Mouse (Mus musculus) liver, postnatal 0 days (tissue): Measurements from ENCODE around the gene Adamts13. TPM values are rescaled to one million over a fixed set of nuclear protein-coding genes. Genes with fewer than 3 reads are reported as not detected.
A peak's percentile ranks its signal among the peaks of the same experiment; 100 is the strongest.

ENCODE experiments used
- ATAC-seq: fragments of 200-750 bp; cut with Nextera tagmentation; 2 replicates; pipeline ENCODE4 v1.8.0; 2017; ENCODE audit warnings: mild to moderate bottlenecking, moderate library complexity
- DNase-seq: peaks from one replicate; pipeline ENCODE4 v3.0.0-alpha.2; 2016
- H3K27ac ChIP-seq: fragments of 300-500 bp; sonication (generic); 2 replicates; pipeline ENCODE4 v1.5.1; 2014; ENCODE audit warnings: antibody characterized with exemption, moderate library complexity, mild to moderate bottlenecking, low read depth
- H3K27me3 ChIP-seq: fragments of 300-500 bp; sonication (generic); 2 replicates; pipeline ENCODE4 v1.6.1; 2014; ENCODE audit warnings: low read length, control low read depth, mixed read lengths; ENCODE audit not compliant: insufficient read depth
- H3K36me3 ChIP-seq: fragments of 300-500 bp; sonication (generic); replicated peaks from 2 replicates; pipeline ENCODE4 v1.6.1; 2014; ENCODE audit warnings: mild to moderate bottlenecking, control low read depth, low read length, moderate library complexity, mixed read lengths; ENCODE audit not compliant: insufficient read depth
- H3K4me1 ChIP-seq: fragments of 300-500 bp; sonication (generic); 2 replicates; pipeline ENCODE4 v1.6.1; 2014; ENCODE audit warnings: antibody characterized with exemption, mild to moderate bottlenecking, control low read depth; ENCODE audit not compliant: insufficient read depth
- H3K4me2 ChIP-seq: fragments of 300-500 bp; sonication (generic); 2 replicates; pipeline ENCODE4 v1.6.1; 2014; ENCODE audit warnings: low read depth, mild to moderate bottlenecking, low read length, moderate library complexity, mixed read lengths
- H3K4me3 ChIP-seq: fragments of 300-500 bp; sonication (generic); 2 replicates; pipeline ENCODE4 v1.5.1; 2014; ENCODE audit warnings: low read depth, low read length
- H3K9ac ChIP-seq: fragments of 300-500 bp; sonication (generic); replicated peaks from 2 replicates; pipeline ENCODE4 v1.6.1; 2014; ENCODE audit warnings: mild to moderate bottlenecking, moderate library complexity
- H3K9me3 ChIP-seq: fragments of 300-500 bp; sonication (generic); 2 replicates; pipeline ENCODE4 v1.6.1; 2016; ENCODE audit warnings: mild to moderate bottlenecking, control low read depth, low read length, mixed read lengths
- CTCF ChIP-seq: sonication (generic); IDR thresholded peaks from 2 replicates; pipeline ENCODE4 v1.5.1; 2016; ENCODE audit warnings: antibody characterized with exemption, low read depth
- EP300 ChIP-seq: IDR thresholded peaks from 2 replicates; pipeline ENCODE4 v1.6.1; 2016; ENCODE audit warnings: antibody characterized with exemption, low read depth, mild to moderate bottlenecking
- WGBS: fragments of 180-500 bp; shearing (Covaris S2); extraction: QIAGEN DNeasy Blood & Tissue Kit; methylation state at CpG from one replicate; pipeline ENCODE4 v1.1.7; 2014; ENCODE audit not compliant: insufficient replicate concordance; 5-methylcytosine and 5-hydroxymethylcytosine counted together
- polyA plus RNA-seq: library from polyadenylated mRNA; unstranded; fragments of >200 nt; fragmentation: Nextera tagmentation; extraction: Ambion mirVana; gene quantifications from 2 replicates; pipeline ENCODE4 v1.2.1, GENCODE M21; 2015

Gene Adamts13
- polyA plus RNA-seq, 1 experiment from 2014 or later: 1.9 TPM

DNA sequence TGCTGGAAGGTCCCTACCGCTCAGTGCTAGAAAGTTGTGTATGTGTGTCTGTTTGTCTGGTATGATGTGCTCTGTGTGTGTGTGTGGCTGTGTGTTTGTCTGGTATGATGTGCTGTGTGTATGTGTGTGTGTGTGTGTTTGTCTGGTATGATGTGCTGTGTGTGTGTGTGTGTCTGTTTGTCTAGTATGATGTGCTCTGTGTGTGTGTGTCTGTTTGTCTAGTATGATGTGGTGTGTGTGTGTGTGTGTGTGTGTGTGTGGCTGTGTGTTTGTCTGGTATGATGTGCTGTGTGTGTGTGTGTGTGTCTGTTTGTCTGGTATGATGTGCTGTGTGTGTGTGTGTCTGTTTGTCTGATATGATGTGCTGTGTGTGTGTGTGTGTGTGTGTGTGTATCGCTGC lies 46.3 kb downstream of the Adamts13 start:
- no peak overlapping the region for H3K4me2 ChIP-seq
- H3K27me3 ChIP-seq: no peaks in the 10 kb centered on the region
- DNase-seq (no peak), ATAC-seq (no peak)
- H3K4me1 ChIP-seq: no peaks in the 10 kb centered on the region
- no peak overlapping the region for H3K9ac ChIP-seq
- no peak overlapping the region for H3K27ac ChIP-seq
- H3K36me3 ChIP-seq: peaks cover 19% of the 10 kb centered on the region
- 86% methylated on average over 2 of the region's 2 CpGs for WGBS
- H3K9me3 ChIP-seq: no peaks in the 10 kb centered on the region
- TF ChIP-seq CTCF (no peak), EP300 (no peak)
- no peak overlapping the region for H3K4me3 ChIP-seq

DNA sequence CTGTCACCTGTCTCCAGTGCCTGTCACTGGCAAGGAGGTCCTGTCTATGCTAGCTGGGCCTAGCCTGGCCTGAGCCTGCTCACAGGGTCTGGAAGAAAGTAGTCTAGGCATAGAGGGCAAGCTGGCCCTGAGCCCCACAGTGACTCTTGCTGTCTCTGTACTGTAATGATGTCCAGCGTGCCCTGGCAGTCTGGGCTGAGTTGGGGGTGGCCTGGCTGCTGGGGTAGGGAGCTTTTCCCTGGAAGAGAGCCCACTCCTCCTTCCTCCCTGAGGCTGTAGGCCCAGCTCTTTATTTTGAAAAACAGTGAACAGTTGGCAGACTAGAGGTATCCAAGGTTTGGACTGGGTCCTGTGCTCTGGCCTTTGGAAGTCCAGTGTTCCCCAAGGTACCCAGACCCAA lies 47.9 kb downstream of the Adamts13 start:
- H3K27ac ChIP-seq: no peak overlapping the region
- WGBS: 78% methylated on average over 1 of the region's 1 CpGs
- no peak for ATAC-seq
- H3K36me3 ChIP-seq: peaks cover 6% of the 10 kb centered on the region
- H3K9me3 ChIP-seq: no peaks in the 10 kb centered on the region
- H3K9ac ChIP-seq: no peak overlapping the region
- TF ChIP-seq CTCF: no peak
- TF ChIP-seq EP300: no peak
- H3K4me3 ChIP-seq: no peak overlapping the region
- H3K4me1 ChIP-seq: peaks cover 9% of the 10 kb centered on the region; the same call in 1 of the 2 replicates
- no peaks in the 10 kb centered on the region for H3K27me3 ChIP-seq
- no peak for DNase-seq
- no peak overlapping the region for H3K4me2 ChIP-seq

DNA sequence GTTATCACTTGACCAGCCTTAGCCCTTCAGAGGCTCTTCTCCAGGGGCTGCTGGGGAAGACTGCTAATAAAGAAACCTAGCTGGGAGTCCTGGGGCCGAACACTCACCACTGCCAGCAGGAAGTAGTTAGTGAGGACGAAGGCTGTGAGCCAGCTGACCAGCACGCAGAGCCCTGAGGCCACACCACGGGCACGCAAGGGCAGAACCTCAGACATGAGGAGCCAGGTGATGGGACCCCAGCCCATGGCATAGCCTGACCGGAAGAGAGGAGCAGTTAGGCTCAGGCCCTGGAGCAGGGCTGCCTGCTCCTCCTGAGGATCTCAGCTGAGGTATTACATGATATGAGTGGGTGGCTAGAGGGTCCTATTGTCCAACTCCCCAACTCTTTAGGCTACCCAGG lies 49.4 kb downstream of the Adamts13 start:
- no peak overlapping the region for H3K27ac ChIP-seq
- no peaks in the 10 kb centered on the region for H3K27me3 ChIP-seq
- H3K4me2 ChIP-seq: no peak overlapping the region
- ATAC-seq (no peak), DNase-seq (no peak)
- no peak overlapping the region for H3K4me3 ChIP-seq
- TF ChIP-seq CTCF (no peak), EP300 (no peak)
- H3K36me3 ChIP-seq: no peaks in the 10 kb centered on the region; the same call in 1 of the 2 replicates
- peaks cover 11% of the 10 kb centered on the region for H3K4me1 ChIP-seq
- WGBS: 62% methylated on average over 6 of the region's 6 CpGs
- H3K9me3 ChIP-seq: no peaks in the 10 kb centered on the region
- H3K9ac ChIP-seq: no peak overlapping the region

DNA sequence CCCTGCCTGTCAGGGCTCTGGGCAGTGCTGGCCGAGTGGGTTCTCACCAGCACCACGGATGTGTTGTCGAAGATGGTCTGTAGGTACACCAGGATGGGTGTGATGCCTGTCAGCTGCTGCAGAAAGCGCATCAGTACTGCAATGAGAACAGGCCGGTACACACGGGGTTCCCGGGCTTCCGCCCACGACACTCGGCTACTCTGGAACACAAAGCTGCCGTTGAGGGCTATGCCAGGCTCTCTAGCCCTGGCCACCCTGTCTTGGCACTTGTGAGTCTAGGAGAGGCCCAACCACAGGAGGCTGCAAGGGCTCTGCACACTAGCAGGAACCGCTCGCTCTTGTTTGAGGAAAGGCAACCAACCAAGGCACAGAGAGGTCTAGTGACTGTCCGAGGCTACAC lies 50.9 kb downstream of the Adamts13 start:
- no peak overlapping the region for H3K4me2 ChIP-seq

DNA sequence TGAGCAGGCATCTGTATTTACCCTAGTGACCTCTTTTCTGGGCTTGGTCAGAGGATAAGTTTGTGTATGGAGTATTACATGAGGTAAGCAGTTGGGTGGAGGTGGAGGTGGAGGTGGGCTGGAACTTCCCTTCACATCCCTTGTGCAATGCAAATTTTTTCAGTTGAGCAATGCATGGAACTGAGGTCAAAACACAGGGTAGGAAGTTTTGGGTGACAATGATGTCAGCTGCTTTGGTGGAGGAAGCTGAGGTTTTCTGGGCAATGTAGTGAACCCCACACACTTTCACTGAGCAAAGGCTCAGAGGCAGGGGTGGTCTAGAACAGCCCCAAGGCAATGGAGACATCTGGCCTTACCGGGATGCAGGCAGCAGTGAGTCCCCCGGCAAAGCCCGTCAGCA lies 52.3 kb downstream of the Adamts13 start:
- no peak for TF ChIP-seq CTCF
- no peak for TF ChIP-seq EP300
- Histone ChIP-seq H3K27me3 (no peaks in the 10 kb centered on the region), H3K9ac (no peak overlapping the region), H3K4me1 (peaks cover 21% of the 10 kb centered on the region), H3K4me3 (no peak overlapping the region), H3K27ac (0 out of 2 replicates have a peak overlapping the region, but pooled peaks have one; percentile 6), H3K4me2 (no peak overlapping the region), H3K9me3 (no peaks in the 10 kb centered on the region), H3K36me3 (no peaks in the 10 kb centered on the region)
- WGBS: 46% methylated on average over 3 of the region's 3 CpGs
- peak; percentile 83 for ATAC-seq
- no peak for DNase-seq

More for the DNA sequence above, 50.9 kb downstream of the Adamts13 start:
- H3K9ac ChIP-seq: no peak overlapping the region
- ATAC-seq (no peak), DNase-seq (no peak)
- TF ChIP-seq EP300 (no peak), CTCF (no peak)
- H3K36me3 ChIP-seq: no peaks in the 10 kb centered on the region; the same call in 1 of the 2 replicates
- peaks cover 19% of the 10 kb centered on the region for H3K4me1 ChIP-seq
- H3K27me3 ChIP-seq: no peaks in the 10 kb centered on the region
- no peak overlapping the region for H3K27ac ChIP-seq
- H3K9me3 ChIP-seq: no peaks in the 10 kb centered on the region
- 71% methylated on average over 14 of the region's 14 CpGs for WGBS
- no peak overlapping the region for H3K4me3 ChIP-seq

DNA sequence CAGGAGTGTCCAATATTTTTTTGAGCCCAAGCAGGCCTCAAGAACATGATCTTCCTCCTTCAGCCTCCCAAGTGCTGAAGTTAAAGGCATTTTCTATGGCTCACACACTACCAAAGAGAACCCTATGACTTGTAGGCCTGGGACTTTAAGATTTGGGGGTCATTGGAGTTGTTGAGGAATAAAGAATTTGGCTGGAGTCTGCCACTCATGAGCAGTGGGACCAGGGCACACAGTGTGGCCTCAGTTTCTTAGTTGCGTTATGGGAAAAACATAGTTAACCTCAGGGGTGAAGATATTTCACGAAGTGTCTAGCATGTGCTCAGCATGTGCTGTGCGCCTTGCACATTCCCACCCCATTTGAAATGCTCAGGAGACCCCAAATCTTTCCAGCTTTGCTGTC lies 53.1 kb downstream of the Adamts13 start:
- Histone ChIP-seq H3K27ac (no peak overlapping the region), H3K4me3 (no peak overlapping the region), H3K4me1 (peaks cover 21% of the 10 kb centered on the region), H3K27me3 (no peaks in the 10 kb centered on the region), H3K36me3 (no peaks in the 10 kb centered on the region), H3K4me2 (no peak overlapping the region), H3K9ac (no peak overlapping the region), H3K9me3 (no peaks in the 10 kb centered on the region)
- no peak for DNase-seq
- WGBS: 83% methylated on average over 3 of the region's 3 CpGs
- no peak for TF ChIP-seq CTCF
- no peak for ATAC-seq
